Mouse (Mus musculus): Measurements from ENCODE around the gene Tmem139. TPM values are rescaled to one million over a fixed set of nuclear protein-coding genes. Genes with fewer than 3 reads are reported as not detected.

Gene Tmem139
- 0.58 TPM for polyA plus RNA-seq (2014; fragmentation: Illumina TruSeq; extraction: RNeasy Lipid Tissue Mini Kit (QIAGEN cat#74804); ENCODE audit: low read depth, low replicate concordance)

DNA sequence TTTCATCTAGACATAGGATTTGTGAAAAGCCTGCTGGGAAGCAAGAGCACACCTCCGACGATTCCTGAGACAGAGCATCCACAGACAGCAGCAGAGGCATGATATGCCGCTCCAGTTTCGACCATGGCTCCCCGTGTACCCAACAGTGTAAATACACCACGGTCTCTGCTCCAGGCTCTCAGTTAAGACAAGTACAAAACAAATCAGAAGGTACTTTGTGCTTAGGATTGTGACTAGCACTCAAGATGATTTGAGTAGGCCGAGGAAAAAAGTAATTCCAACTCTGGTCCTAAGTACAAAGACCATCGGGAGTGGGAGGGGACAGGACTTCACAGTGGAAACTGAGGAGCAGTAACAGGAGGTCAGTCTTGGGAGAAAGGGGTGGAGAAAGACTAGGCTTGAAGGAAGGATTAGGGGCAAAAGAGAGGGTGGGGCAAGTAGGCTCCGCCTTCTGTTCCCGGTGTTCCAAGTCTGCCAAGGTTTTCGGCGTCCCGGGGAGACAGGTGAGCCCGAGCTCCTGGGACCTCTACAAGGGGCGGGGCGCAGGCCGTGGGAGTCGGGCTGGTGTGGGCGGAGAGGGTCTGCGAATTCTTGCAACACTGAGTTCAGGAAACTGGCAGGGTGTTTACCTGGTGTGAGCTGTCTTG is at the start of gene Tmem139:
TSS of gene Tmem139 (plus strand) at position 447 of the 647 bp plus-strand sequence.

DNA sequence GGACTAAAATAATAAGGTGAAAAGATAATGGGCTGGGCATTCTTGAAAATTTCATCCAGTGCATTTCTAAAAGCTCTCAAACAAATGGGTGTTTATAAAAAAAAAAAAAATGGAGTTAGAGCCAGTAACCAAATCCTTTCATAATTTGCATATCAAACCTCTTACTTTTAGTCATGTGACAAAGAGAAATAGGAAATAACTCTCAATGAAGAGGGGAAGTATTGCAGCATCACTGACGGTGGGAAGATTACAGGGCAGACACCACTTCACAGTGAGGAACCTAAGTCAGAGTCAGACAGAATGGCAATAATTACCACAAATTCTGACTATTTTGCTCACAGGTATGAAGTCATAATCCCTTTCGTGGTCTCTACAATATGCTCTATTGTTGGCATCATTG is 46.7 kb upstream of the Tmem139 start, which contains the start of gene Tas2r144:
TSS of gene Tas2r144 (plus strand) at position 301 of the 400 bp plus-strand sequence.

DNA sequence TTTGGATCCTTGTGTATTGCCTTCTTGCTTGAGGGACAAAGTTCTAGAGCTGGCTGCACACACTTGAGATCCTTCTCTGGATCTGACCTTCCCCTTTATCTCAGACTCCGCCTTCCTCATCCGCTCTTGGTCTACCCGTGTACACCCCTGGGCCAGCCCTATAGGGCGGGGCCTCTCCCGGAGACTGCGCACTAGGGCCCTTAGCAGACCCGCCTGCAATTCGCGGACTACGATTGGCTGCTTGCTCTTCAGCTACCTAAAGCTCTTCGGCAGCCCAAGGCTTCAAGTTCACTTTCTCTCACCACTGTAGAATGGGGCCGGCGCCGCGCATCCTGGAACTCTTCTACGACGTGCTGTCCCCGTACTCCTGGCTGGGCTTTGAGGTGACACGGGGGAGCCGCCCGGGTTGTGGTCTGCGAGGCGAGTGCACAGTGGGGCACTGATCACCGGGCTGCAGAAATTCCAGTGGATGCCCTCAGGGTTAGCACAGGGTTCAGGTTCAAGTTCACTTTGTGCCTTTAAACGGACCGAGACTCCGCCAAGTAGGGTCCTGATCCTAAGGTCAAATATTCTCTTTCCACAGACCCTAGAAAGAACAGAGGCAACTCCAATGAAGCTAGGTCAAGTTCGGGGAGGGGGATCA is 15.9 kb upstream of the Tmem139 start, which contains the start of gene Gstk1:
TSS of gene Gstk1 (plus strand) at position 225 of the 643 bp plus-strand sequence.

DNA sequence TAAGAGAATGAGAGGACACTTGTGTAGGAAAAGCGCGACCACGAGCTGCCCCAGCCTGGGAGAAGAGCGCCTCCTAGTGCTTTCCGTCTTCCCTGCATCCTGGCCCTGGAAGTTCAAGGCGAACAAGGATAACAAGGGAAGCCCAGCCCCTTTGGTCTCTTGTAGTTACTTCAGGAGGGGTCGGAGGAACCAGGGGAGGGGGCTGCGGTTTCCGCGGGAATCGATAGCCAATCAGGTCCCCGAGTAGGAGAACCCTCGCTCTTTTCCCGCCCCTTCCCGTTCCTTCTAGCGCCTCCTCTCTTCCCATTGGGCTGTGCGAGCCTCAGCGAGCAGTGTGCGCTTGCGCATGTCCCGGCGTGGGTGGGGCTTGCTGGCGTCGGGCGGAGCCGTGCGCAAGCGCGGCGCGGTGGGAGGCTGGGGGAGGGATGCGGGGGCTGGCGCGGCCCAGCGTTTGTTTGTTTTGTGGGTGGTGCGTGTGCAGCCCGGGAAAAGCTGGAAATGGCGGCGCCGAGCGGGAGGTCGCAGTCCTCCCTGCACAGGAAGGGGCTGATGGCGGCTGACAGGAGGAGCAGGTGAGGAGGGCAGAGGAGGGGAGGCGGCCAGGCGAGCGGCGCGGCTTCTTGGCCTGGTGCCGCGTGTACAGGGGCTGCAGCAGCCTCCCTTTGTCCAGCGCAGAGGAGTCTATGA is 3.0 kb downstream of the Tmem139 start, which contains the start of gene Casp2:
TSS of gene Casp2 (plus strand) at position 360 of the 687 bp plus-strand sequence.

DNA sequence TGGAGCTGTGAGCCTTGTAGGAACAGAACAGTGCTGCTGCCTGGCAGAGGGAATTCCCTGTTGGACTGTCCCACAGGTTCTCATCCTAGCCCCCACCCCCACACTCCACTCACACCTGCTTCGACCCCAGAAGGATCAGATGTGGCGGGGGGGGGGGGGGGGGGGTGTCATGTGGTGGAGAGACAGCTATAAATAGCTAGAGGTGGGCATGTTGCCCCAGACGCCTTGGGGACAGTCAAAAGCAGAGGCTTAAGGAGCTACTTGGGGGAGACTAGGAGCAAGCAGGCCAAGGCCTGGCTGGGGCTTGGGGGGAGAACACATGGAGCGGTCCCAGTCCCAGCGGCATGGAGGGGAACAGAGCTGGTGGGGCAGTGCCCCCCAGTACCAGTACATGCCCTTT is 24.7 kb downstream of the Tmem139 start, which contains the start of gene Clcn1:
TSS of gene Clcn1 (plus strand) at position 238 of the 400 bp plus-strand sequence.

Other genes with a start within 250 kb of the Tmem139 start
- gene Sva, start 223.6 kb upstream of the Tmem139 start, polyA plus RNA-seq (2014; fragmentation: Illumina TruSeq; extraction: RNeasy Lipid Tissue Mini Kit (QIAGEN cat#74804); ENCODE audit: low read depth, low replicate concordance), result not detected
- gene Tas2r139, start 121.0 kb upstream of the Tmem139 start, polyA plus RNA-seq (2014; fragmentation: Illumina TruSeq; extraction: RNeasy Lipid Tissue Mini Kit (QIAGEN cat#74804); ENCODE audit: low read depth, low replicate concordance), result not detected
- gene Tas2r144, start 46.6 kb upstream of the Tmem139 start, polyA plus RNA-seq (2014; fragmentation: Illumina TruSeq; extraction: RNeasy Lipid Tissue Mini Kit (QIAGEN cat#74804); ENCODE audit: low read depth, low replicate concordance), result not detected
- gene Gstk1, start 16.0 kb upstream of the Tmem139 start, polyA plus RNA-seq (2014; fragmentation: Illumina TruSeq; extraction: RNeasy Lipid Tissue Mini Kit (QIAGEN cat#74804); ENCODE audit: low read depth, low replicate concordance), result 200 TPM
- gene Casp2, start 3.0 kb downstream of the Tmem139 start, polyA plus RNA-seq (2014; fragmentation: Illumina TruSeq; extraction: RNeasy Lipid Tissue Mini Kit (QIAGEN cat#74804); ENCODE audit: low read depth, low replicate concordance), result 5.0 TPM
- not detected for gene Clcn1, start 24.7 kb downstream of the Tmem139 start, polyA plus RNA-seq (2014; fragmentation: Illumina TruSeq; extraction: RNeasy Lipid Tissue Mini Kit (QIAGEN cat#74804); ENCODE audit: low read depth, low replicate concordance)
- not detected for gene Fam131b, start 62.7 kb downstream of the Tmem139 start, polyA plus RNA-seq (2014; fragmentation: Illumina TruSeq; extraction: RNeasy Lipid Tissue Mini Kit (QIAGEN cat#74804); ENCODE audit: low read depth, low replicate concordance)
- 3.2 TPM for gene Zyx, start 87.7 kb downstream of the Tmem139 start, polyA plus RNA-seq (2014; fragmentation: Illumina TruSeq; extraction: RNeasy Lipid Tissue Mini Kit (QIAGEN cat#74804); ENCODE audit: low read depth, low replicate concordance)
- gene Epha1, start 111.3 kb downstream of the Tmem139 start, polyA plus RNA-seq (2014; fragmentation: Illumina TruSeq; extraction: RNeasy Lipid Tissue Mini Kit (QIAGEN cat#74804); ENCODE audit: low read depth, low replicate concordance), result 4.6 TPM
- not detected for gene Tas2r143, start 138.3 kb downstream of the Tmem139 start, polyA plus RNA-seq (2014; fragmentation: Illumina TruSeq; extraction: RNeasy Lipid Tissue Mini Kit (QIAGEN cat#74804); ENCODE audit: low read depth, low replicate concordance)
- gene Tas2r135, start 143.5 kb downstream of the Tmem139 start, polyA plus RNA-seq (2014; fragmentation: Illumina TruSeq; extraction: RNeasy Lipid Tissue Mini Kit (QIAGEN cat#74804); ENCODE audit: low read depth, low replicate concordance), result not detected
- not detected for gene Tas2r126, start 172.6 kb downstream of the Tmem139 start, polyA plus RNA-seq (2014; fragmentation: Illumina TruSeq; extraction: RNeasy Lipid Tissue Mini Kit (QIAGEN cat#74804); ENCODE audit: low read depth, low replicate concordance)
- gene Olfr458, start 203.2 kb downstream of the Tmem139 start, polyA plus RNA-seq (2014; fragmentation: Illumina TruSeq; extraction: RNeasy Lipid Tissue Mini Kit (QIAGEN cat#74804); ENCODE audit: low read depth, low replicate concordance), result not detected
- not detected for gene Olfr457, start 214.4 kb downstream of the Tmem139 start, polyA plus RNA-seq (2014; fragmentation: Illumina TruSeq; extraction: RNeasy Lipid Tissue Mini Kit (QIAGEN cat#74804); ENCODE audit: low read depth, low replicate concordance)
- not detected for gene Olfr456, start 225.2 kb downstream of the Tmem139 start, polyA plus RNA-seq (2014; fragmentation: Illumina TruSeq; extraction: RNeasy Lipid Tissue Mini Kit (QIAGEN cat#74804); ENCODE audit: low read depth, low replicate concordance)

Data from liver, adult 10 weeks (tissue).